Mouse (Mus musculus) subcutaneous adipose tissue, adult 2 months (tissue): ENCODE results near the gene N4bp2l1. TPM values are rescaled to one million over a fixed set of nuclear protein-coding genes. Genes with fewer than 3 reads are reported as not detected.

Experiments used
- polyA plus RNA-seq: library from polyadenylated mRNA; depleted of rRNA; stranded (reverse); fragments of >200 nt; gene quantifications from 2 replicates; pipeline ENCODE4 v1.2.3, GENCODE M21; 2012; ENCODE audit warnings: low replicate concordance; rRNA removed

The N4bp2l1 gene
- polyA plus RNA-seq = 17.5 and 37.0 TPM in 2 replicates

DNA sequence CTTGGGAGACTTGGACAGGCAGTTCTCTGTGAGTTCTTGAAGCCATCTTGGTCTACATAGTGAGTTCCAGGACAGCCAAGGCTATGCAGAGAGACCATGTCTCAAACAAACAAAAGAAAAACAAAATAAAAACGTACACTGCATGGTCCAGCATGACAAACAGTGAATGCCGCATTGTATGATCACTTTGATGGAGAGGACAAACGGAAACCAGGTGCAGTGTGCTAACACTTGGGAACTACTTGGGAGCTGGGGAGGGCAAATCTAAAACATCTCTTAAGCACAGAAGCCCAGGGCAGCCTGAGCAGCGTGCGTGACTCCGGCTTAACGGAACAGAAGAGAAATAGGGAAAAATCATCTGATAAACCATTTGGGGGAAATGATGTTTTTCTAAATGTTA is at the start of gene N4bp2l1:
TSS of gene N4bp2l1 (minus strand) at position 101 of the 400 bp plus-strand sequence.

DNA sequence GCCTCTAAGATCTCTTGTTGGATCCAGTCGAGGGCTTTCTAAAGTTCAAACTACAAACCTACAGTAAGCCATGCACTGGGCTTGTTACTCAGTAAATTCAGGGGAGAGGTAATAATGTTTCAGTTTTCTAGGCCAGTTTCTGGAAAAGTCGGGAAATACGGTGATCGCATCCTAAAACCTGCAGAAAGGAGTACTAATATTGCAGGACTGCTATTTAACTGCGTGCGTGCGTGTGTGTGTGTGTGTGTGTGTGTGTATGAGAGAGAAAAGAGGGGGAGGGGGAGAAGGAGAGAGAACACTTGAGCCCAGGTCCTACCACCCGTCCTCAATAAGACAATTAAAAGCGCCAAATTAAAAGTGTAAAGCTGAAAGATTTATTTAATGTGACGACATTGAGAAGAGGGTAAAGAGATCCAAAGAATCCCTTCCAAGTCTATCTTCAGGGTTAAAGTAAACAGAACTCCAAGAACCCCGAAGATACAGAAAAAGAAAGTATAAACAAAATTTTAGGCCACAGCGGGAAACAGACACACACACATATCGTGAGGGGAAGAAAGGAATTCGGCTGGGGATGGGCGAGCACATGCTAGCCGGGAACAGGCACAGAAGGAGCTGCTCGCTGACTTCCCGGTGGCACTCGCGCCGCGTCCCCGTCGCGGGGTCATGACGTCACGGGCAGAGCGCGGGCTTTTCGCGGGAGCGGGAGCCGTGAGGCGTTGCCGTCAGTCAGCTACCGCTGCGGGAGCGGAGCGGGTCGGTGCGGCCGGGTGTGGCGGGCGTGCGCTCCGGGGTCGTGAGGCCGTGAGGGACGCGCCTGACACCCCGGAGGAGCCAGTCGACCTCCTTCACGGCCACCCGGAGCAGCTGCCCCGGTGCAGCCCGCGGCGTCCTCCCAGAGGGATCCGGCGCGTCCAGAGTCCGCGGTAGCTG is 74.8 kb downstream of the N4bp2l1 start, which contains the start of gene Brca2:
TSS of gene Brca2 (plus strand) at position 694 of the 930 bp plus-strand sequence.

Other genes with a start within 250 kb of the N4bp2l1 start
- gene Zar1l, start 79.0 kb downstream of the N4bp2l1 start, polyA plus RNA-seq = not detected in 2 replicates
- 2.5 and 4.8 TPM in 2 replicates for gene Brca2, start 74.6 kb downstream of the N4bp2l1 start, polyA plus RNA-seq
- 7.4 and 10.7 TPM in 2 replicates for gene N4bp2l2, start 69.0 kb upstream of the N4bp2l1 start, polyA plus RNA-seq
- 5.8 and 12.9 TPM in 2 replicates for gene Pds5b, start 76.6 kb upstream of the N4bp2l1 start, polyA plus RNA-seq